Mouse (Mus musculus) G1E (cell line): ENCODE results near the gene Gm20708.

Experiments used
- CTCF ChIP-seq: IDR thresholded peaks from 2 replicates; pipeline ENCODE4 v1.5.1; 2012; ENCODE audit warnings: low read depth, low read length, inconsistent platforms, mixed read lengths
- POLR2AphosphoS5 ChIP-seq: IDR thresholded peaks from 2 replicates; pipeline ENCODE4 v1.6.1; 2012; ENCODE audit warnings: low read depth, low read length, inconsistent platforms; ENCODE audit not compliant: insufficient replicate concordance

DNA sequence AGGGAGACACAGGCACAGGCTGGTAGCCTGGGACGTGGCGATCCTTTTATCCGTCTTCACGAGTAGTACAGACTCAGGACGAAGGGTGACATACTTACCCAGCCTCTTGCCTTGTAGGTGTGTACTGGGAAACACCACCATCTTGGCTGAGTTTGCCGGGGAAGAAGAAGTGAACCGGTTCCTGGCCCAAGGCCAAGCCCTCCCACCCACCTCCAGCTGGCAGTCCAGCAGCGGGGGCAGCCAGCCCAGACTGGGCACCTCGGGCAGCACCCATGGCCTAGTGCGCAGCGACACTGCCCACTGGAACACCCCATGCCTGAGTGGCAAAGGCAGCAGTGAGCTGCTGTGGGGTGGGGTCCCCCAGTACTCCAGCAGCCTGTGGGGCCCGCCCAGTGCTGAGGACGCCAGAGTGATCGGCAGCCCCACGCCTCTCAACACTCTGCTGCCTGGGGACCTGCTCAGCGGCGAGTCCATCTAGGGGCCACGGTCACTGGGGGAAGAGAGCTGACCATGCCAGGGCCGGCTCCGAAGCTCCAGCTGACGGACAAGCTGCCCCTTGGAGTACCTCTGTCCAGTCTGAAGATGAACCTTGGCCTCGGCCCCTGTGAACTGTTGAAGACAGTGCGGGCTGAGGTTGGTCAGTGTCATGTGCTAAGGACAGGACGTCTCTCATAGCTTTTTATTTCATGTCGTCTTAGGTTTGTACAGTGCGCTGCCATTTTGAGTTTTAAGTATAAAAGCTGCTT lies 48.9 kb upstream of the Gm20708 start:
- TF ChIP-seq CTCF (no peak), POLR2AphosphoS5 (no peak)
